In genomic region chr14:52465738-52466137, GRCm38 (mm10) we compare ENCODE assay signal across 38 mouse cellular contexts. TPM values are rescaled to one million over a fixed set of nuclear protein-coding genes. Genes with fewer than 3 reads are reported as not detected.
"Had no signal": no experiment of that assay in that cellular context is flagged by ENCODE, and none has a peak within 500 bp of the region (broad histone marks: within the 10 kb centered on the region; RNA-seq: fewer than 3 reads in every experiment).

No protein-coding gene starts in this region.

- H3K9ac ChIP-seq: limb, embryonic 12.5 days; limb, embryonic 13.5 days; limb, embryonic 15.5 days; liver, embryonic 12.5 days; liver, embryonic 13.5 days; liver, embryonic 14.5 days; liver, embryonic 15.5 days; liver, postnatal 0 days; lung, embryonic 15.5 days; midbrain, embryonic 12.5 days; midbrain, embryonic 13.5 days; midbrain, embryonic 15.5 days; neural tube, embryonic 12.5 days had no signal

- H3K4me1 ChIP-seq: limb, embryonic 10.5 days; limb, embryonic 12.5 days; limb, embryonic 13.5 days; limb, embryonic 15.5 days; liver, embryonic 12.5 days; liver, embryonic 13.5 days; liver, embryonic 15.5 days; lung, embryonic 15.5 days; megakaryocyte, embryonic 14.5 days; midbrain, embryonic 10.5 days; midbrain, embryonic 12.5 days; midbrain, embryonic 13.5 days; midbrain, embryonic 15.5 days; neural tube, embryonic 12.5 days had no signal

- H3K4me3 ChIP-seq: left cerebral cortex, adult 2 months; limb, embryonic 10.5 days; limb, embryonic 12.5 days; limb, embryonic 13.5 days; limb, embryonic 15.5 days; liver, embryonic 12.5 days; liver, embryonic 13.5 days; liver, embryonic 15.5 days; lung, embryonic 15.5 days; megakaryocyte, embryonic 14.5 days; midbrain, embryonic 10.5 days; midbrain, embryonic 12.5 days; midbrain, embryonic 13.5 days; midbrain, embryonic 15.5 days; myocyte; neural tube, embryonic 12.5 days had no signal

- ATAC-seq: liver, embryonic 12.5 days; liver, postnatal 0 days; midbrain, embryonic 13.5 days; midbrain, embryonic 15.5 days; midbrain, embryonic 16.5 days had no signal

- DNase-seq: left cerebral cortex, postnatal 4 days; liver; liver, embryonic 13.5 days; liver, postnatal 0 days; lung, adult 18-20 months; lung, adult 2 months; lung, postnatal 10 days; lung, postnatal 14 days; lung, postnatal 36 days; lung, postnatal 4 days; midbrain, embryonic 14.5 days had no signal

- H3K27me3 ChIP-seq: limb, embryonic 12.5 days; limb, embryonic 13.5 days; limb, embryonic 15.5 days; liver, embryonic 12.5 days; liver, embryonic 13.5 days; liver, embryonic 15.5 days; lung, embryonic 15.5 days; megakaryocyte, embryonic 14.5 days; midbrain, embryonic 12.5 days; midbrain, embryonic 13.5 days; midbrain, embryonic 15.5 days; neural tube, embryonic 12.5 days had no signal

- H3K36me3 ChIP-seq: limb, embryonic 10.5 days; limb, embryonic 12.5 days; limb, embryonic 13.5 days; limb, embryonic 15.5 days; liver, embryonic 12.5 days; liver, embryonic 13.5 days; liver, embryonic 15.5 days; lung, embryonic 15.5 days; midbrain, embryonic 10.5 days; midbrain, embryonic 12.5 days; midbrain, embryonic 13.5 days; midbrain, embryonic 15.5 days; neural tube, embryonic 12.5 days had no signal

- H3K4me2 ChIP-seq: limb, embryonic 12.5 days; limb, embryonic 13.5 days; limb, embryonic 15.5 days; liver, embryonic 11.5 days; liver, embryonic 12.5 days; liver, embryonic 13.5 days; liver, embryonic 15.5 days; lung, embryonic 15.5 days; midbrain, embryonic 11.5 days; midbrain, embryonic 12.5 days; midbrain, embryonic 13.5 days; midbrain, embryonic 15.5 days; neural tube, embryonic 12.5 days had no signal

- H3K9me3 ChIP-seq: limb, embryonic 10.5 days; limb, embryonic 12.5 days; limb, embryonic 13.5 days; limb, embryonic 15.5 days; liver, embryonic 12.5 days; liver, embryonic 13.5 days; liver, embryonic 15.5 days; lung, embryonic 15.5 days; megakaryocyte, embryonic 14.5 days; midbrain, embryonic 10.5 days; midbrain, embryonic 12.5 days; midbrain, embryonic 13.5 days; midbrain, embryonic 15.5 days; neural tube, embryonic 12.5 days had no signal

- H3K27ac ChIP-seq: left cerebral cortex, adult 2 months; limb, embryonic 10.5 days; limb, embryonic 12.5 days; limb, embryonic 13.5 days; limb, embryonic 15.5 days; liver, embryonic 12.5 days; liver, embryonic 13.5 days; liver, embryonic 14.5 days; liver, embryonic 15.5 days; lung, embryonic 15.5 days; macrophage; midbrain, embryonic 10.5 days; midbrain, embryonic 12.5 days; midbrain, embryonic 13.5 days; midbrain, embryonic 15.5 days; neural tube, embryonic 12.5 days had no signal

RNA-seq across cellular contexts. Expression of gene Olfr1508, which starts 1.6 kb away (rescaled TPM):
- polyA plus RNA-seq: limb, embryonic 10.5 days; limb, embryonic 11.5 days; limb, embryonic 12.5 days; limb, embryonic 13.5 days; limb, embryonic 15.5 days; liver, adult 2 months; liver, embryonic 11.5 days; liver, embryonic 12.5 days; liver, embryonic 13.5 days; liver, embryonic 14.5 days; liver, embryonic 15.5 days; liver, embryonic 16.5 days; liver, postnatal 0 days; lung, adult 2 months; lung, embryonic 15.5 days; lung, embryonic 16.5 days; macrophage; midbrain, embryonic 10.5 days; midbrain, embryonic 11.5 days; midbrain, embryonic 12.5 days; midbrain, embryonic 13.5 days; midbrain, embryonic 14.5 days; midbrain, embryonic 15.5 days; midbrain, embryonic 16.5 days; midbrain, postnatal 0 days; myocyte; neural tube, embryonic 11.5 days; neural tube, embryonic 12.5 days had no signal

RNA-seq across cellular contexts. Expression of gene Olfr1509, which starts 22.9 kb away (rescaled TPM):
- polyA plus RNA-seq: limb, embryonic 10.5 days; limb, embryonic 11.5 days; limb, embryonic 12.5 days; limb, embryonic 13.5 days; limb, embryonic 14.5 days; limb, embryonic 15.5 days; liver, adult 2 months; liver, embryonic 11.5 days; liver, embryonic 12.5 days; liver, embryonic 13.5 days; liver, embryonic 14.5 days; liver, embryonic 15.5 days; liver, embryonic 16.5 days; liver, postnatal 0 days; lung, adult 2 months; lung, embryonic 15.5 days; lung, embryonic 16.5 days; macrophage; midbrain, embryonic 10.5 days; midbrain, embryonic 11.5 days; midbrain, embryonic 12.5 days; midbrain, embryonic 13.5 days; midbrain, embryonic 14.5 days; midbrain, embryonic 15.5 days; midbrain, embryonic 16.5 days; midbrain, postnatal 0 days; myocyte; neural tube, embryonic 11.5 days; neural tube, embryonic 12.5 days had no signal

RNA-seq across cellular contexts. Expression of gene Olfr1507, which starts 29.8 kb away (rescaled TPM):
- polyA plus RNA-seq: limb, embryonic 10.5 days; limb, embryonic 11.5 days; limb, embryonic 12.5 days; limb, embryonic 13.5 days; liver, adult 2 months; liver, embryonic 11.5 days; liver, embryonic 12.5 days; liver, embryonic 13.5 days; liver, embryonic 14.5 days; liver, embryonic 15.5 days; liver, embryonic 16.5 days; liver, postnatal 0 days; lung, adult 2 months; lung, embryonic 15.5 days; lung, embryonic 16.5 days; macrophage; midbrain, embryonic 10.5 days; midbrain, embryonic 11.5 days; midbrain, embryonic 12.5 days; midbrain, embryonic 13.5 days; midbrain, embryonic 14.5 days; midbrain, embryonic 15.5 days; midbrain, postnatal 0 days; myocyte; neural tube, embryonic 11.5 days; neural tube, embryonic 12.5 days had no signal

RNA-seq across cellular contexts. Expression of gene Olfr1510, which starts 51.6 kb away (rescaled TPM):
- polyA plus RNA-seq: limb, embryonic 10.5 days; limb, embryonic 11.5 days; limb, embryonic 12.5 days; limb, embryonic 13.5 days; limb, embryonic 14.5 days; limb, embryonic 15.5 days; liver, adult 2 months; liver, embryonic 11.5 days; liver, embryonic 12.5 days; liver, embryonic 13.5 days; liver, embryonic 14.5 days; liver, embryonic 15.5 days; liver, embryonic 16.5 days; liver, postnatal 0 days; lung, adult 2 months; lung, embryonic 15.5 days; lung, embryonic 16.5 days; macrophage; midbrain, embryonic 10.5 days; midbrain, embryonic 11.5 days; midbrain, embryonic 12.5 days; midbrain, embryonic 13.5 days; midbrain, embryonic 14.5 days; midbrain, embryonic 15.5 days; midbrain, embryonic 16.5 days; midbrain, postnatal 0 days; myocyte; neural tube, embryonic 11.5 days; neural tube, embryonic 12.5 days had no signal
